Mouse (Mus musculus) cerebellum, adult 9-11 months (tissue): ENCODE measurements around the gene Stam.
"Not testable (repeated sequence)": the region's sequence is repeated elsewhere in the genome, so short reads cannot be mapped to it uniquely, and the experiment has no call there.

Source experiments
- DNase-seq: peaks from one replicate; pipeline ENCODE4 v3.0.0; 2022

The Stam gene

GRCm38 (mm10) chr2:14198325-14198903 is 124.5 kb downstream of the Stam start:
- DNase-seq, result not testable (repeated sequence)
